ENCODE assay signal across 18 mouse cellular contexts in the genomic region with DNA sequence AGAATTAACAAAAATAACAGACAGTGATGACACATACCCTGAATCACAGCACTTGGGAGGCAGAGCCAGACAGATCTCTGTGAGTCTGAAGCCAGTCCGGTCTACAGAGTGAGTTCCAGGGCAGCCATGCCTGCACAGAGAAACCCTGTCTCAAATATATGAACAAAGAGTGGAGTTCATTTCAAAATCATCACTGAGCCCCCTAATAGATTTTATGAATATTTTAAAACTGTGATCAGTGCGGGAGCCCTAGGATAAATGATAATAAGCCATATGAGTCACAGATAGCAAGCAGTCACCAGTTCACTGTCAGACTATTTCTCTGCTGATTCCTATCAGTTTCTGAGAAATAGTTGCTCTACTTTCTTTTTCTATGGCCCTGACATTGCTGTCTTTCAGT.
"Had no signal": no experiment of that assay in that cellular context is flagged by ENCODE, and none has a peak within 500 bp of the region (broad histone marks: within the 10 kb centered on the region; RNA-seq: fewer than 3 reads in every experiment).

No protein-coding gene starts in this region.

- DNase-seq: lung, adult 18-20 months; lung, embryonic 14.5 days; lung, postnatal 10 days; lung, postnatal 4 days; midbrain, embryonic 14.5 days; retina, postnatal 1 day; right cerebral cortex, adult 18-20 months; right cerebral cortex, postnatal 25 days; right cerebral cortex, postnatal 4 days; spleen, adult 18-20 months; thymus, adult 18-20 months; thymus, postnatal 14 days; thymus, postnatal 36 days had no signal

- H3K4me3 ChIP-seq: midbrain, embryonic 10.5 days; midbrain, embryonic 12.5 days; myocyte; neural tube, embryonic 13.5 days; neural tube, embryonic 15.5 days had no signal

- H3K4me1 ChIP-seq: midbrain, embryonic 10.5 days; midbrain, embryonic 12.5 days; neural tube, embryonic 13.5 days; neural tube, embryonic 15.5 days had no signal

- H3K27ac ChIP-seq: midbrain, embryonic 10.5 days; midbrain, embryonic 12.5 days; neural tube, embryonic 13.5 days; neural tube, embryonic 15.5 days had no signal
